In genomic region chr3:145576482-145576822, GRCm38 (mm10) we compare ENCODE assay signal across 8 mouse cellular contexts. TPM values are rescaled to one million over a fixed set of nuclear protein-coding genes. Genes with fewer than 3 reads are reported as not detected.
DNase-seq lines count a peak whose midpoint lies in the region; ATAC-seq and TF ChIP-seq lines count a peak whose summit lies in the region.

No protein-coding gene starts in this region.

- H3K36me3 ChIP-seq in kidney, adult 2 months (ENCODE audit: control insufficient read depth, insufficient read depth, low read length): no peaks in the 10 kb centered on the region
- peaks cover 38% of the 10 kb centered on the region for H3K36me3 ChIP-seq in embryonic facial prominence, embryonic 10.5 days (replicated peaks)
- 0 out of 2 replicates have a peak, but pooled peaks cover 7% of the 10 kb centered on the region for H3K36me3 ChIP-seq in intestine, embryonic 16.5 days (ENCODE audit: control insufficient read depth, insufficient read depth, low read length)

- TF ChIP-seq CTCF in kidney, adult 2 months (conservative IDR thresholded peaks at IDR 0.05; ENCODE audit: insufficient read depth, insufficient read length, low read depth, low read length): no peak

- no peak overlapping the region for H3K27ac ChIP-seq in kidney, adult 2 months (ENCODE audit: insufficient read depth, low read depth, low read length)
- peak overlapping the region; percentile 82 for H3K27ac ChIP-seq in embryonic facial prominence, embryonic 10.5 days (replicated peaks)
- peak overlapping the region; percentile 38 for H3K27ac ChIP-seq in intestine, embryonic 16.5 days (ENCODE audit: low read length)

- no peaks in the 10 kb centered on the region for H3K9me3 ChIP-seq in embryonic facial prominence, embryonic 10.5 days
- no peaks in the 10 kb centered on the region for H3K9me3 ChIP-seq in intestine, embryonic 16.5 days (ENCODE audit: control insufficient read depth, low read length)

- peak overlapping the region; percentile 82 for H3K4me3 ChIP-seq in kidney, adult 2 months (ENCODE audit: insufficient read depth, low read depth, low read length)
- peak overlapping the region; percentile 95 for H3K4me3 ChIP-seq in embryonic facial prominence, embryonic 10.5 days
- H3K4me3 ChIP-seq in intestine, embryonic 16.5 days (ENCODE audit: low read length): peak overlapping the region; percentile 75

- ATAC-seq in intestine, embryonic 16.5 days: peak; percentile 72
- ATAC-seq in monocyte, adult 5-6 weeks (replicated peaks; ENCODE audit: insufficient number of reproducible peaks, low FRiP score, low TSS enrichment, poor library complexity, severe bottlenecking): peak; percentile 44

- H3K4me2 ChIP-seq in intestine, embryonic 16.5 days (ENCODE audit: low read depth, low read length): peak overlapping the region; percentile 87

- 0% methylated on average over 11 of the region's 11 CpGs for WGBS in kidney, adult 2 months
- under 1% methylated on average over 11 of the region's 11 CpGs for WGBS in embryonic facial prominence, embryonic 10.5 days
- WGBS in intestine, embryonic 16.5 days: 0% methylated on average over 11 of the region's 11 CpGs

- no peaks in the 10 kb centered on the region for H3K27me3 ChIP-seq in kidney, adult 2 months (replicated peaks; ENCODE audit: control insufficient read depth, insufficient read depth, low read length)
- no peaks in the 10 kb centered on the region for H3K27me3 ChIP-seq in embryonic facial prominence, embryonic 10.5 days (replicated peaks; ENCODE audit: low read depth, poor library complexity, severe bottlenecking)
- no peaks in the 10 kb centered on the region for H3K27me3 ChIP-seq in intestine, embryonic 16.5 days (replicated peaks; ENCODE audit: control insufficient read depth, insufficient read depth, low read length)

- H3K4me1 ChIP-seq in kidney, adult 2 months (ENCODE audit: control insufficient read depth, insufficient read depth, low read length): no peaks in the 10 kb centered on the region; the same call in 1 of the 2 replicates
- peaks cover 18% of the 10 kb centered on the region for H3K4me1 ChIP-seq in embryonic facial prominence, embryonic 10.5 days
- H3K4me1 ChIP-seq in intestine, embryonic 16.5 days (ENCODE audit: control insufficient read depth, insufficient read depth, low read length): peaks cover 12% of the 10 kb centered on the region

- H3K9ac ChIP-seq in intestine, embryonic 16.5 days (ENCODE audit: low read depth, low read length): peak overlapping the region; percentile 70

- no peak for TF ChIP-seq POLR2A in kidney, adult 2 months (IDR thresholded peaks at IDR 0.05; ENCODE audit: low read depth, low read length)

- no peak for DNase-seq in kidney, adult 2 months
- DNase-seq in kidney, adult 11 months: no peak
- DNase-seq in embryonic facial prominence, embryonic 10.5 days (ENCODE audit: low spot score): no peak
- no peak for DNase-seq in Muller cell, postnatal 12 days (ENCODE audit: inconsistent ontology term)
- DNase-seq in cerebellum, adult 11-12 months: no peak
- DNase-seq in left cerebral cortex, adult 9 months (ENCODE audit: low spot score in 2 of 2): no peak

RNA-seq across cellular contexts. Expression of gene Znhit6, which starts 0.4 kb away (rescaled TPM):
- 3.5 and 4.2 TPM in 2 replicates for polyA plus RNA-seq in kidney, adult 2 months (2012; rRNA removed)
- 49.8 and 51.8 TPM in 2 replicates for polyA plus RNA-seq in embryonic facial prominence, embryonic 10.5 days (2016; fragmentation: Nextera tagmentation; extraction: Ambion mirVana)
- 23.5 and 28.4 TPM in 2 replicates for polyA plus RNA-seq in intestine, embryonic 16.5 days (2015; fragmentation: Nextera tagmentation; extraction: Ambion mirVana)
- total RNA-seq in monocyte, adult 5-6 weeks (2017): 3.6 to 17.7 TPM (median 11.7 TPM) in 3 replicates
